Mouse (Mus musculus) lung, adult 2 months (tissue): ENCODE results near the gene Frat1. TPM values are rescaled to one million over a fixed set of nuclear protein-coding genes. Genes with fewer than 3 reads are reported as not detected.

Experiments used
- DNase-seq: peaks from one replicate; pipeline ENCODE4 v3.0.0; 2022
- H3K4me1 ChIP-seq: fragments of 200-500 bp; 2 replicates; pipeline ENCODE4 v1.6.1; 2011; ENCODE audit warnings: low read length; ENCODE audit not compliant: control insufficient read depth, insufficient read depth
- H3K4me3 ChIP-seq: fragments of 200-500 bp; replicated peaks from 2 replicates; pipeline ENCODE3; 2011; ENCODE audit warnings: low read depth, mild to moderate bottlenecking, control low read depth, low read length; ENCODE audit errors: extremely low read depth
- CTCF ChIP-seq: fragments of 200-500 bp; IDR thresholded peaks from 2 replicates; pipeline ENCODE4 v1.5.1; 2011; ENCODE audit warnings: mild to moderate bottlenecking, low read length, control low read depth; ENCODE audit not compliant: insufficient read depth
- POLR2A ChIP-seq: fragments of 200-500 bp; IDR thresholded peaks from 2 replicates; pipeline ENCODE4 v1.6.1; 2011; ENCODE audit warnings: low read depth, mild to moderate bottlenecking, control low read depth, low read length, borderline replicate concordance; ENCODE audit errors: extremely low read depth
- WGBS: fragments of 180-500 bp; shearing (Covaris S2); methylation state at CpG from one replicate; pipeline ENCODE4 v1.1.7; 2018; 5-methylcytosine and 5-hydroxymethylcytosine counted together
- polyA plus RNA-seq: library from polyadenylated mRNA; depleted of rRNA; stranded (reverse); fragments of >200 nt; gene quantifications from 2 replicates; pipeline ENCODE4 v1.2.3, GENCODE M21; 2012; rRNA removed

Gene Frat1
- 3.6 and 4.7 TPM in 2 replicates for polyA plus RNA-seq

DNA sequence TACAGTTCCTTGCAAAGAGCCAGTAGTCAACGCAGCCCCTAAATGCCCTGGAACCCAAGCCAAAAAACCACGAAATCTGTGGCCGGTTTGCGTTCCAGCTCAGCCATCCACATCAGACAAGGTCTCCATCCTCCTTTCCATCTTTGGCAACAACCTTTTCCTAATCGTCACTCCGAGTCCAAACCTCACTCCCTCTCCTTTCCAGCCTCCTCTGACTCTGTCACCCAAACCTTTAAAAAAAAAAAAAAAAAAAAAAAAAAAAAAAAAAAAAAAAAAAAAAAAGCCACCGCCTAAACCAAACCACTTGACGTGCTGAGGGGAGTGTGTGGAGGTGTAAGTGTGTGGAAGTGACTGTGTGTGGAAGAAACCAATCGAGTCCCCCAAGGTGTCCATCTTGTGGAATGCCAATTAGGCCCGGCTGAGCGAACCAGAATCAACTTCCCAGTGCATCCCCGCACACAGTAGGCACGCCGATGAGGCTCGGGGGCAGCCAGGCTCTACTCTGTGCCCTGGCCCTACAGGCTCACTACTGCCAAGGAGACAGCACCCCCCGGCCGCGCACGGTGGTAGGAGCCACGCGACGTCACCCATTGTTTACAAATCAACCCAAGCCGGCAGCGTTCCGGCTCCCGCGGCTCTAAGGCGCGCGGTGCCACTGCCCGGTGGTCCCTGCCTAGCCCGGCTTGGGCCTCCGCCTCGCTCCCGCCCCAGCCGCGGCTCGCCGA, at the start of gene Frat1:
TSS of gene Frat1 (plus strand) at position 590 of the 725 bp plus-strand sequence.
- under 1% methylated on average over 38 of the region's 39 CpGs for WGBS
- 0 out of 2 replicates have a peak, but pooled peaks cover 4% of the 10 kb centered on the region for H3K4me1 ChIP-seq
- no peak for TF ChIP-seq CTCF
- peak; percentile 54; the same call in 1 of the 2 replicates for TF ChIP-seq POLR2A
- H3K4me3 ChIP-seq, result peak within 1 kb of the TSS; percentile 98
- peak; percentile 94 for DNase-seq

DNA sequence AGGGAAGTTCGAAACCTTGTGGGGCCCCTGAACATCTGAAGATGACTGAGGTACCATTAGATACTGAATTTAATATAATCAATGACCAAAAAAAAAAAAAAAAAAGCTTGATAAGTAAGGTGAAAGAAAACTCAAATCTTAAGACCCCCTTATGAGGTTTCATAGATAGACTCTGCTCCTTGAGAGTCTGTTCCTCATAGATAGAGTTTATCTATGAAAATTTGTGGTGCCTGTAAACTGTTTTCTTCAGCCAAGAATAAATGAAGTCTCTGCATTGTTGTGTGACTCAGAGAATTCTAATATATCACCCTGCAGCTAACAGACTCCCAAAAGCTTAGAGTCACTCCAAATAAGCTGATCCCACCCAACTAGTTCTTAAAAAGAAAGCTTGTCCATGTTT, 42.9 kb upstream of the Frat1 start:
- 94% methylated on average over 1 of the region's 1 CpGs for WGBS
- TF ChIP-seq POLR2A (no peak), CTCF (no peak)
- H3K4me1 ChIP-seq, result no peaks in the 10 kb centered on the region; the same call in 1 of the 2 replicates

DNA sequence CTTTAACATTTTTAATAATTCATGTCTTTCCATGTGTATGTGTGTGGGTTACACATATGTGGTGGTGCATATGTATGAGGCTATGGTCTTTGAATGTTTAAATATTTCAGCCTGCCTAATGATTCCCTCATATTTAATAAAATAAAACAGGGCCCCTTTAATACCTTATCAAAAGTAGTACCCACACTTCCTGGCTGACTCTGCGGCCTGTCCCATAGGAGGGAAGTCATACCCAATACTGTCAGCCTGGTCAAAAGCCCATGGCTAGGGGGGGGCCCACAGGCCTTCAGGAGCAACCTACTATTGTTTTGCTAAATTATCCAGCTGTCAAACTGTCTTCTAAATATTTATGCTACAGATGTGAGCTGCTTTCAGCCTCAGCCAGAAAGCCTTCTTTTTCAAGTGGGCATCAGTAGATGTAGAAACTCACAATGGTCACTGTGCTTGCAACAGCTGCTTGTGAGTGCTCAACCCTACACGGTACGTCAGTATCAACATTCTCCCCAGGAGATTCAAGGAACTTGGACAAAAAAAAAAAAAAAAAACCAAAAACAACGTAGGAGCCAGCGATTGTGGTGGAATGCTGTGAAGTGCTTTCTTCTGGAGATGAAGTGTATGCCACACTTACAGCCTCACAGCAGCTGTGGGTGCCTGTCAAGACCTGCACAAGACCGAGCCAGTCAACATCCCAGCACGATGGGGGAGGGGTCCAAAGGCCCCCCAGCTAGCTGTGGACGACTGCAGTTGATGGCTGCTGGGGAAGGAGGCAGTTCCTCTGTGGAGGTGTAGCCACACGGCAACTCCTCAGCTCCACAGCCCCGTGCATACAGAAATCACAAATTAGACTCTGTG, 40.4 kb upstream of the Frat1 start:
- Histone ChIP-seq H3K4me1 (no peaks in the 10 kb centered on the region; the same call in 1 of the 2 replicates), H3K4me3 (no peak overlapping the region)
- TF ChIP-seq POLR2A (no peak), CTCF (no peak)
- WGBS, result 40% methylated on average over 10 of the region's 10 CpGs
- DNase-seq, result no peak

More for the DNA sequence above, 42.9 kb upstream of the Frat1 start:
- H3K4me3 ChIP-seq, result no peak overlapping the region
- DNase-seq, result no peak

DNA sequence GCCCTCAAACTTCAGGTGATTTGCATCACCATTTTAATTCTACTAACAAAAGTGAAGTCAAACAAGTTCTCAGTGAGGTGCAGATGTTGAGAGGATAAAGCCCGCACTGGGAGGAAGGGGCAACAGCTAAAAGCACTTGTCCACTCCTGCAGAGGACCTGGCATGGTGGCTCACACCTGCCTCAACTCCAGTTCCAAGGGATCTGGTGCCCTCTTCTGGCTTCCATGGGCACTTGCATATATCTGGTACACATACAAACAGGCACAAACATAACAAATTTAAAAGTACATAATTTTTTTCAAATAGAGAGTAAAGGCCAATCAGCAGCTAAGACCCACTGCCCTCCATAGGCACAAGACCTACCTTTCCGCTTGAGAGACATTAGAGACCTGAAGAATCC, 38.4 kb upstream of the Frat1 start:
- no peaks in the 10 kb centered on the region; the same call in 1 of the 2 replicates for H3K4me1 ChIP-seq
- TF ChIP-seq CTCF (peak; percentile 27; the same call in 1 of the 2 replicates), POLR2A (no peak)
- DNase-seq, result no peak
- WGBS, result 93% methylated on average over 2 of the region's 2 CpGs
- no peak overlapping the region for H3K4me3 ChIP-seq

DNA sequence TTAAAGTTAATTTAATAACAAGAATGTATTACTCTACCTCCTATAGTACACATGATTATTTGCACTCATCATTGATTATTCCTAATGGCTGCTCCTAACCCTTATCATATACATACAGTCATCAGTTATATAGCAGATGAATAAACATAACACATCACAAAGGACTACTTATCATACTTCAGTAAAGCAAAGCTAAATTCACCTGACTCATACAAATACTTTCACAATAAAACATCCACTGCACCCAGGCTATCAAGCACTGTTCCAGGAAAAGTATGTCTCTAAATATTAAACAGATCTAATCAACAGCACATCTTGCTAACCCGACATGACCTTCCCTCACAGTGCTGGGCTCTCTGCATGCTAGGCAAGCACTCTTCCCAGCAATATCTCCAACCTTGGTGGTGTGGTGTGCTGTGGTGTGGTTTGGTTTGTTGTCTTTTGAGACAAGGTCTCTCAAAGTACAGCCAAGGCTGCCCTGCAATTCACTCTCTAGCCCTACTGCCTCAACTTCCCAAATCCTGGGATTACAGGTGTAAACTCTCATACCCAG, 36.8 kb upstream of the Frat1 start:
- DNase-seq, result no peak
- TF ChIP-seq CTCF, result no peak
- TF ChIP-seq POLR2A, result no peak
- 45% methylated on average over 1 of the region's 1 CpGs for WGBS
- Histone ChIP-seq H3K4me1 (no peaks in the 10 kb centered on the region; the same call in 1 of the 2 replicates), H3K4me3 (no peak overlapping the region)

DNA sequence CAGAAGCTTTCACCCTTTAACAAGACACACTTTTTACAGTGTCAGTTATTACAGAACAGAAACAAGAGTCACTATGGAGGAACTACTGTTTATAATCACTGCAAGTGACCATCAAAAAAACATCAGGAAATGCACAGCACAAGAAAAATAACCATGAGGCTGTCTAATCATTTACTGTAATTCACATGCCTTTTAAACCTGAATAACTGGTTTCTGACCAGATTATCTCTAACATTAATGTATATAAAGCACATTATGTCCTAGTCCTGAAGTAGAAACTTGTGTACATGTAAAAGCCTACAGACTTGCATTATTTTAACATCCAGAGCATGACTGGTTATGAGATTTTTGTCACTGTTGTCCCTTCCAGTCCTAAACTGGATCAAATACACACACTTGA, 35.8 kb upstream of the Frat1 start:
- H3K4me3 ChIP-seq, result no peak overlapping the region
- no peak for TF ChIP-seq CTCF
- no peak for TF ChIP-seq POLR2A
- no peak for DNase-seq

DNA sequence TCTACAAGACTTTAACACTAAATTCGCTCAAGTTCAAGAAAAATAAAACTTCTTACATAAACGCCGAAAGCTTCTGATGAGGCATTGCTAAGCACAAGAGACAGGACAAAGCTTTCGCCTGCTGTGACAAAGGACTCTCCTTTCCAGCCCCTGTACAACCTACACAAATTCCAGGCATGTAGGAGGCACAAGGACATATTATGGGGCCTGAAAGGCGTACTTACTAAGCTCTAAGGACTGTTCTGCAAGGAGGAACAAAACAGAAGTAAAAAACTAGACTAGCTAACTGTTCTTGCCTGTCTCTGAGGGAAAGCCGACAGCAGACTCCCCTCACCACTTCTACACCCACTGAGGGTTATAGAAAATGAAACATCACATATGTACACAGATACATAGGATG, 34.9 kb upstream of the Frat1 start:
- WGBS, result 86% methylated on average over 6 of the region's 6 CpGs
- Histone ChIP-seq H3K4me1 (no peaks in the 10 kb centered on the region; the same call in 1 of the 2 replicates), H3K4me3 (no peak overlapping the region)
- TF ChIP-seq POLR2A (no peak), CTCF (no peak)
- DNase-seq, result no peak

More for the DNA sequence above, 35.8 kb upstream of the Frat1 start:
- no peaks in the 10 kb centered on the region; the same call in 1 of the 2 replicates for H3K4me1 ChIP-seq

DNA sequence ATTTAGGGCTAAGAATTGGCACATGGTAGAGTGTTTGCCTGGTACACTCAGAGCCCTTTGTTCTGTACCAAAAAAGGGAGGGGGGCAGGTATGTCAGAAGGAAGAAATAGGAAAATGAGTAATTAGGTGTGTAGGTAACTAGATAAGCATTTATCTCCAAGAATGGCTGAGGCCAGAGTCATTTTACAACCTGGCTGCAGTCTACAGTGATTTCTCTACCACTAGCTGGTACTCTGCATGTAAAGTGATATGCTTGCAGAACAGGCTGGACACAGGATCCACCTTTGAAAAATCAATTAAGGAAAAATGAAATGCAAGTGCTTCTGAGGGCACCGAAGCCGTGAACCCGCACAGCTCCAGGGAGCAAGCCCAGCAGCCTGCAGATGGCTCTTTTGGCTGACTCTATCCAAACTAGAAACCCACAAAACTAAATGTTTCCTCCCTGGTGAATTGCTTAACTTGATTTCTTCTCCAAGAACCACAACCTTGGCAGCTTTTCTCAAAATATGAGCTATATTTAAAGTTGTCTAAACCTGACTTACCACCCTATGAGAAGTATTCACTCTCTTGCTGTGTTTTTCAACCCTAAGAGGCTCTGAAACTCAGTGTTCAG, 33.5 kb upstream of the Frat1 start:
- no peak for DNase-seq
- Histone ChIP-seq H3K4me1 (no peaks in the 10 kb centered on the region; the same call in 1 of the 2 replicates), H3K4me3 (no peak overlapping the region)
- TF ChIP-seq POLR2A, result no peak
- TF ChIP-seq CTCF, result no peak
- 63% methylated on average over 3 of the region's 3 CpGs for WGBS
